ENCODE assay signal across 9 mouse cellular contexts in the genomic region with DNA sequence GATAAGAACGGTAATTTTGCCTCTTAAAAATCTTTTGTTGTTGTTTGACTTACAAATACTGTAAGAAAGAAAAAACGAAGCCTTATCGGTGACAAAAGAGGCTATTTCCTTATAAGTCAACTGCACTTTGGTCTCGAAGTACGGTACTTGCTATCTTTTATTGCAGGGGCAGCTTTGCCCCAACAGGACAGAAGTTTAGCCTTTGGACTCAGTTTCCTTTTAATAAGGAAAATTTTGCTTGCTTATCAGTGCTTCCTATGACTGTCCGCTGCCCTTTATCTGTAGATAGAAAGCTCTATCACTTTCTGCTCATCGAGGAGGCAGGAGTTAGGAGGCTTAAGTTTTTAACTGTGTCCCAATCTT. TPM values are rescaled to one million over a fixed set of nuclear protein-coding genes. Genes with fewer than 3 reads are reported as not detected.
DNase-seq lines count a peak whose midpoint lies in the region; ATAC-seq and TF ChIP-seq lines count a peak whose summit lies in the region.
"Had no signal": no experiment of that assay in that cellular context is flagged by ENCODE, and none has a peak within 500 bp of the region (broad histone marks: within the 10 kb centered on the region; RNA-seq: fewer than 3 reads in every experiment).

No protein-coding gene starts in this region.

- ATAC-seq in embryonic facial prominence, embryonic 15.5 days (ENCODE audit: insufficient number of reproducible peaks, low FRiP score, low TSS enrichment, low read depth) = no peak
- ATAC-seq in intestine, postnatal 0 days = peak; percentile 44
- ATAC-seq in neural tube, embryonic 13.5 days (ENCODE audit: low read depth) = no peak

- no peak for TF ChIP-seq CTCF in left cerebral cortex, adult 2 months (IDR thresholded peaks at IDR 0.05)
- TF ChIP-seq CTCF in intestine, postnatal 0 days (IDR thresholded peaks at IDR 0.05; ENCODE audit: low read depth) = no peak

- peaks cover 19% of the 10 kb centered on the region for H3K4me1 ChIP-seq in embryonic facial prominence, embryonic 15.5 days
- 0 out of 2 replicates have a peak, but pooled peaks cover 8% of the 10 kb centered on the region for H3K4me1 ChIP-seq in intestine, postnatal 0 days (replicated peaks; ENCODE audit: control insufficient read depth, insufficient read depth, low read length)
- H3K4me1 ChIP-seq in neural tube, embryonic 13.5 days (replicated peaks) = peaks cover 29% of the 10 kb centered on the region

- no peaks in the 10 kb centered on the region for H3K9me3 ChIP-seq in embryonic facial prominence, embryonic 15.5 days (replicated peaks)
- H3K9me3 ChIP-seq in intestine, postnatal 0 days (ENCODE audit: control insufficient read depth) = no peaks in the 10 kb centered on the region
- H3K9me3 ChIP-seq in neural tube, embryonic 13.5 days = no peaks in the 10 kb centered on the region

- intact Hi-C loops in left cerebral cortex, adult 2 months (cut with DNase I) = loop anchor here (10.0 kb wide), 1 partner anchor 290 kb away; the partner anchor contains the start of gene Cdk17

- no peak overlapping the region for H3K27ac ChIP-seq in left cerebral cortex, adult 2 months
- no peak overlapping the region for H3K27ac ChIP-seq in embryonic facial prominence, embryonic 15.5 days (replicated peaks)
- H3K27ac ChIP-seq in intestine, postnatal 0 days (ENCODE audit: low read depth, low read length) = peak overlapping the region; percentile 97
- no peak overlapping the region for H3K27ac ChIP-seq in neural tube, embryonic 13.5 days (replicated peaks)

- no peaks in the 10 kb centered on the region; the same call in 1 of the 2 replicates for H3K36me3 ChIP-seq in embryonic facial prominence, embryonic 15.5 days
- peaks cover 5% of the 10 kb centered on the region; the same call in 1 of the 2 replicates for H3K36me3 ChIP-seq in intestine, postnatal 0 days (ENCODE audit: control insufficient read depth, insufficient read depth)
- H3K36me3 ChIP-seq in neural tube, embryonic 13.5 days = no peaks in the 10 kb centered on the region

- peak overlapping the region; percentile 76 for H3K4me2 ChIP-seq in embryonic facial prominence, embryonic 15.5 days (replicated peaks)
- peak overlapping the region; percentile 84 for H3K4me2 ChIP-seq in intestine, postnatal 0 days (replicated peaks; ENCODE audit: low read depth)
- peak overlapping the region; percentile 89 for H3K4me2 ChIP-seq in neural tube, embryonic 13.5 days

- 61% methylated on average over 7 of the region's 7 CpGs for WGBS in embryonic facial prominence, embryonic 15.5 days
- 11% methylated on average over 7 of the region's 7 CpGs for WGBS in intestine, postnatal 0 days
- WGBS in neural tube, embryonic 13.5 days = 67% methylated on average over 7 of the region's 7 CpGs

- no peak overlapping the region for H3K9ac ChIP-seq in embryonic facial prominence, embryonic 15.5 days
- peak overlapping the region; percentile 93; the same call in 1 of the 2 replicates for H3K9ac ChIP-seq in intestine, postnatal 0 days (ENCODE audit: low read depth, low read length)
- peak overlapping the region; percentile 87 for H3K9ac ChIP-seq in neural tube, embryonic 13.5 days

- DNase-seq in left cerebral cortex, adult 2 months (ENCODE audit: extremely low spot score in 1 of 2, low spot score in 2 of 2) = no peak
- no peak for DNase-seq in left cerebral cortex, adult 8-10 months (ENCODE audit: low spot score in 2 of 2)
- no peak for DNase-seq in cerebellum, adult 11-12 months
- DNase-seq in spleen, postnatal 4 days (ENCODE audit: low spot score in 2 of 2) = no peak
- no peak for DNase-seq in embryo, embryonic 11 days
- DNase-seq: gastrocnemius, postnatal 10 days had no signal

- peak overlapping the region; percentile 97 for H3K4me3 ChIP-seq in left cerebral cortex, adult 2 months
- peak overlapping the region; percentile 95 for H3K4me3 ChIP-seq in embryonic facial prominence, embryonic 15.5 days (replicated peaks)
- peak overlapping the region; percentile 95 for H3K4me3 ChIP-seq in intestine, postnatal 0 days (ENCODE audit: low read depth, low read length)
- H3K4me3 ChIP-seq in neural tube, embryonic 13.5 days = peak overlapping the region; percentile 61

- H3K27me3 ChIP-seq in embryonic facial prominence, embryonic 15.5 days = no peaks in the 10 kb centered on the region
- no peaks in the 10 kb centered on the region for H3K27me3 ChIP-seq in intestine, postnatal 0 days (replicated peaks; ENCODE audit: control insufficient read depth, insufficient read depth, low read length)
- no peaks in the 10 kb centered on the region for H3K27me3 ChIP-seq in neural tube, embryonic 13.5 days

RNA-seq across cellular contexts. Expression of gene Lta4h, which starts 1.4 kb away (rescaled TPM):
- total RNA-seq in left cerebral cortex, adult 2 months (2021) = 10 to 100 TPM; 55.9 to 62.8 TPM
- 10 to 100 TPM; 59.6 to 70.9 (median 63.2) TPM for total RNA-seq in left cerebral cortex, adult 8-10 months (2022)
- 202 and 203 TPM in 2 replicates for polyA plus RNA-seq in embryonic facial prominence, embryonic 15.5 days (2015; fragmentation: Nextera tagmentation; extraction: Ambion mirVana)
- 246 and 259 TPM in 2 replicates for polyA plus RNA-seq in intestine, postnatal 0 days (2015; fragmentation: Nextera tagmentation; extraction: Ambion mirVana)
- polyA plus RNA-seq in neural tube, embryonic 13.5 days (2015; fragmentation: Nextera tagmentation; extraction: Ambion mirVana) = 99.1 and 103 TPM in 2 replicates

RNA-seq across cellular contexts. Expression of gene Hal, which starts 33.9 kb away (rescaled TPM):
- total RNA-seq in left cerebral cortex, adult 2 months (2021) = under 1 TPM in 1 of 2 experiments, not detected in 1; 0.27 TPM
- under 1 TPM in 2 of 4 experiments, not detected in 2; 0.27 to 0.34 TPM for total RNA-seq in left cerebral cortex, adult 8-10 months (2022)
- polyA plus RNA-seq in embryonic facial prominence, embryonic 15.5 days (2015; fragmentation: Nextera tagmentation; extraction: Ambion mirVana) = 0.63 and 3.4 TPM in 2 replicates
- 5.1 and 6.4 TPM in 2 replicates for polyA plus RNA-seq in intestine, postnatal 0 days (2015; fragmentation: Nextera tagmentation; extraction: Ambion mirVana)
- not detected in 2 replicates for polyA plus RNA-seq in neural tube, embryonic 13.5 days (2015; fragmentation: Nextera tagmentation; extraction: Ambion mirVana)
